Comparison of ENCODE assay signal across 23 mouse cellular contexts in the genomic region with DNA sequence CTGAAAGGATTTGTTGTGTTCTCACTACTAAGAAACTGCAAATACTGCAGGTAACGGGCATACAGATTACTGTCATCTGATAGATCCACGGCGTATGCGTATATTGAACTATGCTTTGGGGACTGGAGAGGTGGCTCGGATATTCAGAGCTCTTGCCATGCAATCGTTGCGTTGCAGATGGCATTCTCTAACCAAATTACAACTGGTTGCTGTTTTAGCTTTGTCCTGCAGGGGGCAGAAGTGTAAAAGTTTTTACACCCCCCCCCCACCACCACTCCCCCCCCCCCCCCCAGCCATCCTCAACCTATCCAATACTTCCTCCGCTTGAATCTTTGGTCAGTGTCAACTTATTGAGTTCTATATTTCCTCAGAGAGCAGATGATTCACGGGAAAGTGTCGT. TPM values are rescaled to one million over a fixed set of nuclear protein-coding genes. Genes with fewer than 3 reads are reported as not detected.
A peak's percentile ranks its signal among the peaks of the same experiment; 100 is the strongest.
DNase-seq lines count a peak whose midpoint lies in the region; TF ChIP-seq lines count a peak whose summit lies in the region.
"Had no signal": no experiment of that assay in that cellular context is flagged by ENCODE, and none has a peak within 500 bp of the region (broad histone marks: within the 10 kb centered on the region; RNA-seq: fewer than 3 reads in every experiment).

No protein-coding gene starts in this region.

- H3K4me3 ChIP-seq in gastrocnemius, adult 2 months: no peak overlapping the region
- no peak overlapping the region for H3K4me3 ChIP-seq in left cerebral cortex, adult 2 months
- no peak overlapping the region for H3K4me3 ChIP-seq in CH12.LX (replicated peaks in 1 of 3; ENCODE audit: low read depth in 2 of 3, low read length in 2 of 3, poor library complexity in 1 of 3)
- H3K4me3 ChIP-seq: embryonic facial prominence, embryonic 12.5 days; limb, embryonic 12.5 days; megakaryocyte, embryonic 14.5 days had no signal

- dilution Hi-C loops in CH12.LX (cut with MboI; ENCODE audit: extremely low pct_ligation_motif_present, extremely low pct_unique_long_range_greater_than_20kb, low sequenced_read_pairs): no loop called here

- H3K36me3 ChIP-seq in CH12.LX (replicated peaks in 1 of 2; ENCODE audit: control insufficient read depth in 1 of 2, insufficient read depth in 1 of 2, low read length in 1 of 2): no peaks in the 10 kb centered on the region
- H3K36me3 ChIP-seq: embryonic facial prominence, embryonic 12.5 days; limb, embryonic 12.5 days had no signal

- peak; percentile 14; the same call in 1 of the 2 replicates for TF ChIP-seq CTCF in gastrocnemius, adult 2 months (IDR thresholded peaks at IDR 0.05)
- TF ChIP-seq CTCF in left cerebral cortex, adult 2 months (IDR thresholded peaks at IDR 0.05): peak; percentile 25; the same call in 1 of the 2 replicates
- no peak for TF ChIP-seq CTCF in CH12.LX (conservative IDR thresholded peaks at IDR 0.05 in 1 of 2, IDR thresholded peaks at IDR 0.05 in 1 of 2; ENCODE audit: low read depth in 2 of 2, low read length in 2 of 2)

- no peak for TF ChIP-seq POLR2A in CH12.LX (IDR thresholded peaks at IDR 0.05; ENCODE audit: low read depth, low read length)

- intact Hi-C loops in gastrocnemius, adult 2 months (cut with DNase I): no loop called here
- intact Hi-C loops in gastrocnemius, postnatal 14 days (cut with DNase I; ENCODE audit: low total_unique reads): no loop called here
- intact Hi-C loops in left cerebral cortex, adult 2 months (cut with DNase I): loop anchor here (5.0 kb wide), 3 partner anchors 612 to 1522 kb away; partner anchors contain the start of gene Cntnap4

- H3K27ac ChIP-seq in gastrocnemius, adult 2 months: no peak overlapping the region
- H3K27ac ChIP-seq in left cerebral cortex, adult 2 months: no peak overlapping the region
- no peak overlapping the region for H3K27ac ChIP-seq in CH12.LX (ENCODE audit: insufficient read depth, low read depth)
- H3K27ac ChIP-seq: embryonic facial prominence, embryonic 12.5 days; limb, embryonic 12.5 days; liver, embryonic 14.5 days had no signal

- H3K9me3 ChIP-seq in CH12.LX (replicated peaks; ENCODE audit: low read length): peaks cover 22% of the 10 kb centered on the region
- H3K9me3 ChIP-seq: embryonic facial prominence, embryonic 12.5 days; limb, embryonic 12.5 days had no signal

- no peaks in the 10 kb centered on the region for H3K27me3 ChIP-seq in CH12.LX (replicated peaks)
- H3K27me3 ChIP-seq: embryonic facial prominence, embryonic 12.5 days had no signal

- no peaks in the 10 kb centered on the region for H3K79me2 ChIP-seq in CH12.LX (replicated peaks; ENCODE audit: control insufficient read depth, extremely low read depth, insufficient read depth, poor library complexity, severe bottlenecking)

- TF ChIP-seq RAD21 in CH12.LX (IDR thresholded peaks at IDR 0.05; ENCODE audit: low read depth, low read length): no peak

- no peaks in the 10 kb centered on the region for H3K4me1 ChIP-seq in CH12.LX (ENCODE audit: control insufficient read depth in 1 of 2, insufficient read depth in 2 of 2)

- H3K4me2 ChIP-seq in CH12.LX (ENCODE audit: insufficient read depth, low read depth, poor library complexity, severe bottlenecking): no peak overlapping the region
- H3K4me2 ChIP-seq: embryonic facial prominence, embryonic 12.5 days; limb, embryonic 12.5 days had no signal

- no peak for DNase-seq in gastrocnemius, adult 2 months
- no peak for DNase-seq in gastrocnemius, postnatal 14 days
- no peak for DNase-seq in left cerebral cortex, adult 2 months (ENCODE audit: extremely low spot score in 1 of 2, low spot score in 2 of 2)
- DNase-seq in left cerebral cortex, adult 11 months (ENCODE audit: low spot score): no peak
- DNase-seq in CH12.LX (ENCODE audit: extremely low read depth) (no peak), ES-CJ7 (ENCODE audit: low read depth, low spot score) (peak; percentile 19)
- DNase-seq in adrenal gland, postnatal 14 days: no peak
- DNase-seq in urinary bladder, postnatal 25 days (ENCODE audit: low spot score): no peak
- DNase-seq: adrenal gland, postnatal 25 days; cerebellum, adult 9-10 months; gastrocnemius, postnatal 10 days; kidney, adult 2 months; lung, postnatal 10 days; thymus, postnatal 4 days had no signal

- in situ Hi-C loops in CH12.LX (cut with MboI; ENCODE audit: low pct_ligation_motif_present, low pct_unique_long_range_greater_than_20kb, low sequenced_read_pairs): no loop called here

- H3K9ac ChIP-seq in CH12.LX (ENCODE audit: insufficient read depth, low read depth): no peak overlapping the region
- H3K9ac ChIP-seq: embryonic facial prominence, embryonic 12.5 days; limb, embryonic 12.5 days; liver, embryonic 14.5 days had no signal

- TF ChIP-seq EP300 in CH12.LX (IDR thresholded peaks at IDR 0.05; ENCODE audit: low read length): no peak

TF ChIP-seq in CH12.LX, 34 proteins besides CTCF, POLR2A, EP300 and RAD21:
- TF ChIP-seq UBTF (IDR thresholded peaks at IDR 0.05; ENCODE audit: low read depth, low read length) (no peak), SMC3 (IDR thresholded peaks at IDR 0.05; ENCODE audit: low read depth, low read length) (peak; percentile 14; the same call in 1 of the 2 replicates)
TF ChIP-seq in CH12.LX: peak in this region for 1.

RNA-seq across cellular contexts. Expression of gene Mon1b, which starts 51.6 kb away (rescaled TPM):
- 1 to 10 TPM; 3.0 to 3.7 TPM for total RNA-seq in gastrocnemius, adult 2 months (2021)
- total RNA-seq in gastrocnemius, postnatal 14 days (2021): 1 to 10 TPM; 3.1 to 3.5 TPM
- 10 to 100 TPM; 24.5 TPM for total RNA-seq in left cerebral cortex, adult 2 months (2021)
- total RNA-seq in CH12.LX (2012; rRNA removed) (12.6 and 15.2 TPM in 2 replicates), CH12.LX (2014; rRNA removed) (6.5 and 7.2 TPM in 2 replicates)
- 14.7 and 17.1 TPM in 2 replicates for polyA plus RNA-seq in CH12.LX (2012; ENCODE audit: insufficient read length, low read depth)
- total RNA-seq in adrenal gland, postnatal 14 days (2021): 15.6 and 15.9 TPM in 2 replicates

RNA-seq across cellular contexts. Expression of gene Syce1l, which starts 59.2 kb away (rescaled TPM):
- total RNA-seq in gastrocnemius, adult 2 months (2021): not detected
- total RNA-seq in gastrocnemius, postnatal 14 days (2021): not detected
- 1 to 10 TPM in 1 of 2 experiments, not detected in 1; 1.0 TPM for total RNA-seq in left cerebral cortex, adult 2 months (2021)
- 1.4 and 1.6 TPM in 2 replicates for total RNA-seq in CH12.LX (2012; rRNA removed)
- total RNA-seq in CH12.LX (2014; rRNA removed): 0.30 and 0.94 TPM in 2 replicates
- polyA plus RNA-seq in CH12.LX (2012; ENCODE audit: insufficient read length, low read depth): 1.9 and 2.4 TPM in 2 replicates
- not detected in 2 replicates for total RNA-seq in adrenal gland, postnatal 14 days (2021)
- total RNA-seq: adrenal gland, postnatal 25 days; gastrocnemius, postnatal 10 days; heart, adult 8-10 months; MEL had no signal
- polyA plus RNA-seq: activated CD4-positive, CD25-positive, alpha-beta regulatory T cell, adult 4 months; embryonic facial prominence, embryonic 12.5 days; heart, postnatal 0 days; limb, embryonic 12.5 days; liver, embryonic 14.5 days; neural tube, embryonic 14.5 days had no signal

Comparison
In these comparisons a context has a peak if more than half of its experiments do, and no peak if none do; other contexts are left out.
1. CTCF ChIP-seq: peak in gastrocnemius, adult 2 months (single experiment) and left cerebral cortex, adult 2 months (single experiment); none in CH12.LX (0 of 2).